In genomic region chrX:20819204-20819628, GRCm38 (mm10) we compare ENCODE assay signal across 8 mouse cellular contexts. TPM values are rescaled to one million over a fixed set of nuclear protein-coding genes. Genes with fewer than 3 reads are reported as not detected.
A peak's percentile ranks its signal among the peaks of the same experiment; 100 is the strongest.
DNase-seq lines count a peak whose midpoint lies in the region; ATAC-seq lines count a peak whose summit lies in the region.

No protein-coding gene starts in this region.

- H3K9me3 ChIP-seq in intestine, embryonic 14.5 days (ENCODE audit: control insufficient read depth, low read length) = no peaks in the 10 kb centered on the region
- H3K9me3 ChIP-seq in midbrain, embryonic 10.5 days (replicated peaks) = no peaks in the 10 kb centered on the region; the same call in 1 of the 2 replicates

- no peak overlapping the region for H3K27ac ChIP-seq in intestine, embryonic 14.5 days (ENCODE audit: low read depth)
- H3K27ac ChIP-seq in midbrain, embryonic 10.5 days (replicated peaks) = peak overlapping the region; percentile 59; the same call in 1 of the 2 replicates

- H3K4me2 ChIP-seq in intestine, embryonic 14.5 days (ENCODE audit: low read length) = peak overlapping the region; percentile 46

- no peaks in the 10 kb centered on the region for H3K27me3 ChIP-seq in intestine, embryonic 14.5 days (replicated peaks; ENCODE audit: control insufficient read depth, insufficient read depth, low read length)
- H3K27me3 ChIP-seq in midbrain, embryonic 10.5 days (ENCODE audit: low read depth, poor library complexity, severe bottlenecking) = no peaks in the 10 kb centered on the region

- H3K36me3 ChIP-seq in intestine, embryonic 14.5 days (ENCODE audit: control insufficient read depth, insufficient read depth, low read length) = no peaks in the 10 kb centered on the region
- H3K36me3 ChIP-seq in midbrain, embryonic 10.5 days = peaks cover 3% of the 10 kb centered on the region; the same call in 1 of the 2 replicates

- intact Hi-C loops in gastrocnemius, postnatal 14 days (cut with DNase I; ENCODE audit: low total_unique reads) = no loop called here
- intact Hi-C loops in left cerebral cortex, postnatal 36 days (cut with DNase I) = loop anchor here (5.0 kb wide), 1 partner anchor 128 kb away; no protein-coding TSS in a partner anchor

- peak; percentile 64 to 76 for DNase-seq in adrenal gland, adult 18-20 months (ENCODE audit: low spot score in 2 of 2)
- DNase-seq in embryo, embryonic 10.5 days (ENCODE audit: low spot score) = peak; percentile 79
- peak; percentile 87 for DNase-seq in gastrocnemius, postnatal 14 days
- DNase-seq in intestine, embryonic 14.5 days (ENCODE audit: low spot score) = peak; percentile 86
- DNase-seq in left cerebral cortex, postnatal 36 days (ENCODE audit: low spot score in 2 of 2) = peak; percentile 59 to 70
- peak; percentile 65 for DNase-seq in midbrain, embryonic 10.5 days (ENCODE audit: low spot score)
- DNase-seq in right cerebral cortex, postnatal 36 days (ENCODE audit: low spot score in 2 of 2) = peak; percentile 60 to 76
- DNase-seq in urinary bladder, postnatal 4 days (ENCODE audit: low spot score in 2 of 2) = peak; percentile 76 to 85

- peak; percentile 87 for ATAC-seq in intestine, embryonic 14.5 days (replicated peaks; ENCODE audit: low FRiP score, low TSS enrichment, low read depth)

- no peaks in the 10 kb centered on the region for H3K4me1 ChIP-seq in intestine, embryonic 14.5 days (replicated peaks; ENCODE audit: control insufficient read depth, insufficient read depth, low read length)
- H3K4me1 ChIP-seq in midbrain, embryonic 10.5 days = peaks cover 5% of the 10 kb centered on the region; the same call in 1 of the 2 replicates

- H3K9ac ChIP-seq in intestine, embryonic 14.5 days (ENCODE audit: low read length) = no peak overlapping the region

- 24% methylated on average over 19 of the region's 19 CpGs for WGBS in intestine, embryonic 14.5 days
- WGBS in midbrain, embryonic 10.5 days = 28% methylated on average over 19 of the region's 19 CpGs

- H3K4me3 ChIP-seq in intestine, embryonic 14.5 days (ENCODE audit: low read depth, low read length) = peak overlapping the region; percentile 25; the same call in 1 of the 2 replicates
- peak overlapping the region; percentile 40 for H3K4me3 ChIP-seq in midbrain, embryonic 10.5 days

RNA-seq across cellular contexts. Expression of gene Araf, which starts 21.6 kb away (rescaled TPM):
- total RNA-seq in adrenal gland, adult 18-20 months (2021) = 100 to 1,000 TPM; 108 to 123 TPM
- total RNA-seq in gastrocnemius, postnatal 14 days (2021) = 10 to 100 TPM; 74.6 to 78.7 TPM
- polyA plus RNA-seq in intestine, embryonic 14.5 days (2014; fragmentation: Nextera tagmentation; extraction: Ambion mirVana) = 95.7 and 110 TPM in 2 replicates
- 100 to 1,000 TPM; 172 to 185 TPM for total RNA-seq in left cerebral cortex, postnatal 36 days (2021)
- polyA plus RNA-seq in midbrain, embryonic 10.5 days (2016; fragmentation: Nextera tagmentation; extraction: Ambion mirVana) = 101 and 118 TPM in 2 replicates

RNA-seq across cellular contexts. Expression of gene Timp1, which starts 50.8 kb away (rescaled TPM):
- total RNA-seq in adrenal gland, adult 18-20 months (2021) = 10 to 100 TPM; 20.9 to 32.1 TPM
- total RNA-seq in gastrocnemius, postnatal 14 days (2021) = 1 to 10 TPM; 4.8 to 5.8 TPM
- polyA plus RNA-seq in intestine, embryonic 14.5 days (2014; fragmentation: Nextera tagmentation; extraction: Ambion mirVana) = 29.9 and 34.9 TPM in 2 replicates
- total RNA-seq in left cerebral cortex, postnatal 36 days (2021) = under 1 TPM; 0.63 to 0.99 TPM
- 8.8 and 10.6 TPM in 2 replicates for polyA plus RNA-seq in midbrain, embryonic 10.5 days (2016; fragmentation: Nextera tagmentation; extraction: Ambion mirVana)
